Mouse (Mus musculus) CD8-positive naive resting alpha-beta T cell, adult 2 months (primary cell): ENCODE results near the gene Tmem119.

Experiments used
- DNase-seq, 2 experiments: peaks; one replicate each; pipeline ENCODE4 v3.0.0; 2022; ENCODE audit warnings: low read depth in 2 of 2, low spot score in 2 of 2

The Tmem119 gene

GRCm38 (mm10) chr5:113800280-113800679, at the start of gene Tmem119:
Gene Tmem119, minus strand, starts transcription at chr5:113800516.
- no peak for DNase-seq

GRCm38 (mm10) chr5:113847636-113848035, 47.3 kb upstream of the Tmem119 start:
- no peak for DNase-seq

GRCm38 (mm10) chr5:113846656-113847055, 46.3 kb upstream of the Tmem119 start:
- DNase-seq, result no peak

- no peak for DNase-seq
Measured at GRCm38 (mm10) chr5:113845627-113846026, 45.3 kb upstream of the Tmem119 start.

- DNase-seq, result peak; percentile 88 to 94
Measured at GRCm38 (mm10) chr5:113844721-113845120, 44.4 kb upstream of the Tmem119 start.

- DNase-seq, result no peak
Measured at GRCm38 (mm10) chr5:113844106-113844505, 43.8 kb upstream of the Tmem119 start.

GRCm38 (mm10) chr5:113842906-113843305, 42.6 kb upstream of the Tmem119 start:
- DNase-seq, result no peak

GRCm38 (mm10) chr5:113842244-113842643, 41.9 kb upstream of the Tmem119 start:
- peak; percentile 65 to 70 for DNase-seq

GRCm38 (mm10) chr5:113841243-113842225, 41.2 kb upstream of the Tmem119 start:
- peak; percentile 61 to 62 for DNase-seq

- DNase-seq, result no peak
Measured at GRCm38 (mm10) chr5:113840443-113840842, 40.1 kb upstream of the Tmem119 start.

GRCm38 (mm10) chr5:113836961-113837360, 36.6 kb upstream of the Tmem119 start:
- DNase-seq, result no peak

- no peak for DNase-seq
Measured at GRCm38 (mm10) chr5:113833316-113833947, 33.1 kb upstream of the Tmem119 start.

GRCm38 (mm10) chr5:113832490-113832901, 32.2 kb upstream of the Tmem119 start, which contains the start of gene Selplg:
Gene Selplg, minus strand, starts transcription at chr5:113832644.
- DNase-seq, result peak; percentile 84 to 85

GRCm38 (mm10) chr5:113831741-113832140, 31.4 kb upstream of the Tmem119 start:
- DNase-seq, result no peak

- no peak for DNase-seq
Measured at GRCm38 (mm10) chr5:113830796-113831195, 30.5 kb upstream of the Tmem119 start.

GRCm38 (mm10) chr5:113830292-113830643, 30.0 kb upstream of the Tmem119 start:
- peak; percentile 86 to 91 for DNase-seq

- no peak for DNase-seq
Measured at GRCm38 (mm10) chr5:113829566-113830291, 29.4 kb upstream of the Tmem119 start.

GRCm38 (mm10) chr5:113828481-113828880, 28.2 kb upstream of the Tmem119 start:
- no peak for DNase-seq

GRCm38 (mm10) chr5:113827991-113828411, 27.7 kb upstream of the Tmem119 start:
- no peak for DNase-seq

- no peak for DNase-seq
Measured at GRCm38 (mm10) chr5:113826619-113827018, 26.3 kb upstream of the Tmem119 start.

GRCm38 (mm10) chr5:113825558-113825957, 25.2 kb upstream of the Tmem119 start:
- DNase-seq, result peak in 1 of 2 experiments; percentile 70
